Mouse (Mus musculus) neural tube, embryonic 15.5 days (tissue): ENCODE data around the gene Zc2hc1c. TPM values are rescaled to one million over a fixed set of nuclear protein-coding genes. Genes with fewer than 3 reads are reported as not detected.
A peak's percentile ranks its signal among the peaks of the same experiment; 100 is the strongest.

Source experiments
- ATAC-seq: fragments of 200-750 bp; cut with Nextera tagmentation; 2 replicates; pipeline ENCODE4 v1.8.0; 2017; ENCODE audit warnings: mild to moderate bottlenecking, moderate TSS enrichment, moderate library complexity; ENCODE audit not compliant: low FRiP score
- H3K27ac ChIP-seq: fragments of 300-500 bp; sonication (generic); replicated peaks from 2 replicates; pipeline ENCODE4 v1.5.1; 2015; ENCODE audit warnings: mild to moderate bottlenecking, inconsistent platforms
- H3K27me3 ChIP-seq: fragments of 300-500 bp; sonication (generic); replicated peaks from 2 replicates; pipeline ENCODE4 v1.6.1; 2015; ENCODE audit warnings: inconsistent platforms
- H3K36me3 ChIP-seq: fragments of 300-500 bp; sonication (generic); 2 replicates; pipeline ENCODE4 v1.6.1; 2015; ENCODE audit warnings: inconsistent platforms
- H3K4me1 ChIP-seq: fragments of 300-500 bp; sonication (generic); 2 replicates; pipeline ENCODE4 v1.6.1; 2015; ENCODE audit warnings: inconsistent platforms
- H3K4me2 ChIP-seq: fragments of 300-500 bp; sonication (generic); 2 replicates; pipeline ENCODE4 v1.6.1; 2015; ENCODE audit warnings: inconsistent platforms, mild to moderate bottlenecking, moderate library complexity
- H3K4me3 ChIP-seq: fragments of 300-500 bp; sonication (generic); replicated peaks from 2 replicates; pipeline ENCODE4 v1.5.1; 2015; ENCODE audit warnings: mild to moderate bottlenecking, inconsistent platforms
- H3K9ac ChIP-seq: fragments of 300-500 bp; sonication (generic); replicated peaks from 2 replicates; pipeline ENCODE4 v1.6.1; 2015; ENCODE audit warnings: mild to moderate bottlenecking, inconsistent platforms
- H3K9me3 ChIP-seq: fragments of 300-500 bp; sonication (generic); replicated peaks from 2 replicates; pipeline ENCODE4 v1.6.1; 2016; ENCODE audit warnings: inconsistent platforms
- WGBS: fragments of 180-500 bp; shearing (Covaris S2); methylation state at CpG from one replicate; pipeline ENCODE4 v1.1.7; 2015; ENCODE audit warnings: mixed read lengths; 5-methylcytosine and 5-hydroxymethylcytosine counted together
- polyA plus RNA-seq: library from polyadenylated mRNA; unstranded; fragments of >200 nt; fragmentation: Nextera tagmentation; extraction: Ambion mirVana; gene quantifications from 2 replicates; pipeline ENCODE4 v1.2.1, GENCODE M21; 2015

Zc2hc1c gene
- polyA plus RNA-seq, 1 experiment from 2014 or later: 1.4 TPM

- H3K9ac ChIP-seq: no peak overlapping the region
- no peak overlapping the region for H3K4me2 ChIP-seq
- WGBS: 37% methylated on average over 3 of the region's 5 CpGs
- no peaks in the 10 kb centered on the region for H3K9me3 ChIP-seq
- ATAC-seq: no peak
- H3K27ac ChIP-seq: no peak overlapping the region
- no peaks in the 10 kb centered on the region for H3K36me3 ChIP-seq
- 0 out of 2 replicates have a peak, but pooled peaks cover 4% of the 10 kb centered on the region for H3K27me3 ChIP-seq
- H3K4me3 ChIP-seq: no peak overlapping the region
- H3K4me1 ChIP-seq: peaks cover 21% of the 10 kb centered on the region
These were observed 1.4 kb upstream of the Zc2hc1c start for GRCm38 (mm10) chr12:85286941-85287340.

DNA sequence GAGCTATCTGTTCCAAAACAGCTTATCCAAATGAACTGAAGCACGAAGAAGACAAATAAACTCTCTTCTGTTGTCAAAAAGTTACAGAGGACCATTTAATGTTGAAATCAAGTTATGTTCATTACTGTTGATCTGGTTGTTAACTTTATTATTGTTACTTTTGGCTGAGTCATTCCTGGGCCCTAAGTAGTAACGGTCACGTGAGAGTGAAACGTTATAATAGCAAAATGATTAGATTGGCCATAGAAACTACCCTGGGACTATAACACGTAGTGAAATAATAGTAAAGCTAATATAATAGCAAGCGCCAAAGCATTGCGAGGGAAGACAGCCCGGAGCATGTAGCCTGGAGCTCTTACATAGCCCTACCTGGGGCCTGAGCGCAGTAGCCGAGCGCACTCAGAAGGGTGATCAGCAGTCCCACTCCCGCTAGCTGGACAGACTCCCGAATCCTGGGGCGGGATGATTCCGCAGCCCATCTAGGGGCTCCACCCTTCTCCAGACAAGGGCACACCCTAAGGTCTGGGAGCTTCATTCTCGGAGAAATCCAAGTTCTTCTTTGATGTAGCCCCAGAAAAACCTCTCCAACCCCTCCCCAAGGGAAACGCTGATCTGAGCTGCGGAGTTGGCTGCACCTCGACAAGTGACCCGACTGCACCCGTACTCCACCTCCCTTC lies 444 bp upstream of the Zc2hc1c start, which contains the start of gene Acyp1:
TSS of gene Acyp1 (minus strand) at position 630 of the 677 bp plus-strand sequence.
- 8% methylated on average over 21 of the region's 21 CpGs for WGBS
- H3K4me3 ChIP-seq: peak within 1 kb of the TSS; percentile 51
- H3K36me3 ChIP-seq: no peaks in the 10 kb centered on the region
- peaks cover 21% of the 10 kb centered on the region for H3K4me1 ChIP-seq
- peak; percentile 63 for ATAC-seq
- peak within 1 kb of the TSS; percentile 55 for H3K9ac ChIP-seq
- peak within 1 kb of the TSS; percentile 93 for H3K4me2 ChIP-seq
- 0 out of 2 replicates have a peak, but pooled peaks cover 4% of the 10 kb centered on the region for H3K27me3 ChIP-seq
- H3K27ac ChIP-seq: peak within 1 kb of the TSS; percentile 58
- H3K9me3 ChIP-seq: no peaks in the 10 kb centered on the region

GRCm38 (mm10) chr12:85289157-85290000 lies 988 bp downstream of the Zc2hc1c start:
- Histone ChIP-seq H3K36me3 (no peaks in the 10 kb centered on the region), H3K9ac (0 out of 2 replicates have a peak overlapping the region, but pooled peaks have one; percentile 55), H3K4me3 (peak overlapping the region; percentile 51), H3K27me3 (0 out of 2 replicates have a peak, but pooled peaks cover 4% of the 10 kb centered on the region), H3K4me2 (peak overlapping the region; percentile 93), H3K27ac (peak overlapping the region; percentile 58), H3K4me1 (peaks cover 21% of the 10 kb centered on the region), H3K9me3 (no peaks in the 10 kb centered on the region; the same call in 1 of the 2 replicates)
- peak; percentile 14; the same call in 1 of the 2 replicates for ATAC-seq
- WGBS: 56% methylated on average over 24 of the region's 24 CpGs

GRCm38 (mm10) chr12:85290633-85291032 lies 2.2 kb downstream of the Zc2hc1c start:
- no peak for ATAC-seq
- Histone ChIP-seq H3K27me3 (0 out of 2 replicates have a peak, but pooled peaks cover 4% of the 10 kb centered on the region), H3K9me3 (no peaks in the 10 kb centered on the region; the same call in 1 of the 2 replicates), H3K9ac (no peak overlapping the region), H3K4me2 (0 out of 2 replicates have a peak overlapping the region, but pooled peaks have one; percentile 15), H3K4me1 (peaks cover 21% of the 10 kb centered on the region), H3K4me3 (no peak overlapping the region), H3K27ac (no peak overlapping the region), H3K36me3 (no peaks in the 10 kb centered on the region)
- 83% methylated on average over 10 of the region's 10 CpGs for WGBS

GRCm38 (mm10) chr12:85291541-85291940 lies 3.1 kb downstream of the Zc2hc1c start:
- Histone ChIP-seq H3K4me3 (no peak overlapping the region), H3K4me2 (no peak overlapping the region), H3K27ac (no peak overlapping the region), H3K4me1 (peaks cover 21% of the 10 kb centered on the region), H3K27me3 (0 out of 2 replicates have a peak, but pooled peaks cover 4% of the 10 kb centered on the region), H3K9ac (no peak overlapping the region), H3K9me3 (no peaks in the 10 kb centered on the region; the same call in 1 of the 2 replicates), H3K36me3 (no peaks in the 10 kb centered on the region)
- ATAC-seq: no peak

GRCm38 (mm10) chr12:85292288-85292687 lies 3.9 kb downstream of the Zc2hc1c start:
- Histone ChIP-seq H3K9me3 (no peaks in the 10 kb centered on the region; the same call in 1 of the 2 replicates), H3K36me3 (no peaks in the 10 kb centered on the region), H3K27me3 (0 out of 2 replicates have a peak, but pooled peaks cover 4% of the 10 kb centered on the region), H3K27ac (no peak overlapping the region), H3K9ac (no peak overlapping the region), H3K4me3 (no peak overlapping the region), H3K4me2 (no peak overlapping the region), H3K4me1 (peaks cover 21% of the 10 kb centered on the region)
- WGBS: 82% methylated on average over 6 of the region's 6 CpGs
- ATAC-seq: no peak

GRCm38 (mm10) chr12:85292906-85293305 lies 4.5 kb downstream of the Zc2hc1c start:
- no peak overlapping the region for H3K4me2 ChIP-seq
- no peaks in the 10 kb centered on the region for H3K36me3 ChIP-seq
- H3K27ac ChIP-seq: no peak overlapping the region
- 0 out of 2 replicates have a peak, but pooled peaks cover 4% of the 10 kb centered on the region for H3K27me3 ChIP-seq
- no peak for ATAC-seq
- H3K9ac ChIP-seq: no peak overlapping the region
- H3K9me3 ChIP-seq: no peaks in the 10 kb centered on the region; the same call in 1 of the 2 replicates
- H3K4me1 ChIP-seq: peaks cover 22% of the 10 kb centered on the region
- no peak overlapping the region for H3K4me3 ChIP-seq

GRCm38 (mm10) chr12:85295506-85295905 lies 7.1 kb downstream of the Zc2hc1c start:
- ATAC-seq: no peak
- 88% methylated on average over 2 of the region's 2 CpGs for WGBS
- no peak overlapping the region for H3K9ac ChIP-seq
- H3K36me3 ChIP-seq: peaks cover 7% of the 10 kb centered on the region
- H3K27ac ChIP-seq: no peak overlapping the region
- H3K27me3 ChIP-seq: no peaks in the 10 kb centered on the region
- peaks cover 10% of the 10 kb centered on the region for H3K4me1 ChIP-seq
- H3K4me2 ChIP-seq: no peak overlapping the region
- no peaks in the 10 kb centered on the region; the same call in 1 of the 2 replicates for H3K9me3 ChIP-seq
- no peak overlapping the region for H3K4me3 ChIP-seq

GRCm38 (mm10) chr12:85296915-85297314 lies 8.5 kb downstream of the Zc2hc1c start:
- Histone ChIP-seq H3K36me3 (peaks cover 21% of the 10 kb centered on the region), H3K4me3 (no peak overlapping the region), H3K27me3 (no peaks in the 10 kb centered on the region), H3K9me3 (no peaks in the 10 kb centered on the region; the same call in 1 of the 2 replicates), H3K4me2 (no peak overlapping the region), H3K9ac (no peak overlapping the region), H3K27ac (no peak overlapping the region), H3K4me1 (peaks cover 10% of the 10 kb centered on the region)
- no peak for ATAC-seq
- 69% methylated on average over 5 of the region's 5 CpGs for WGBS

DNA sequence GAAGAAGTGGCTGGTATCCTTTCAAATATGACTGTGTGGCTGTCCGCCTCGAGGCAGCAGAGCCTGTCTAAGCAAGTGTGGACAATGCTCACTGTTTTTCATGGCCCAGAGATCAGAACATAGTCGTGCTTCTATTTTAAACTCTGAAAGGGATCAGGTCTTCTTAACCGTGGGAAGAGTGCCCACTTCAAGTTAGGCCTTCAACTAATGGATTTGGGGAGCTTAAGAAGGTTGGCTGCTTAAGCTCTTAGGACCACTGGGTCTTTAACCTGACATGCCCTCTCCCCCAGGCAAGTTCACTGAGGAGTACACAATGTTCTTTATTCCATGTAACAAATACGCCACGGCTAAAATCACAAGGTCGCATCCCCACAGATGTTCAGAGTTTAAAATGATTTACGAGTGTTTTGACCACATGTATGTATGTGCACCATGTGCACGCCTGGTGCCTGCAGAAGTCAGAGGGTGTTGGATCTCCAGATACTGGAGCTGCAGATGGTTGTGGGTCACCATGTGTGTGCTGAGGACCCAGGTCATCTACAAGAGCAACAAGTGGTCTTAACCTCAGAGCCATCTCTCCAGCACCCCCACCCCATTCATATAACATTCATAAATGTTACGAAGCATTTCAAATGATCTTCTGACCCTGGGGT lies 9.1 kb downstream of the Zc2hc1c start:
- H3K4me1 ChIP-seq: peaks cover 10% of the 10 kb centered on the region
- ATAC-seq: no peak
- H3K9me3 ChIP-seq: no peaks in the 10 kb centered on the region; the same call in 1 of the 2 replicates
- no peak overlapping the region for H3K9ac ChIP-seq
- no peaks in the 10 kb centered on the region for H3K27me3 ChIP-seq
- no peak overlapping the region for H3K4me2 ChIP-seq
- H3K4me3 ChIP-seq: no peak overlapping the region
- 74% methylated on average over 10 of the region's 10 CpGs for WGBS
- no peak overlapping the region for H3K27ac ChIP-seq
- peaks cover 26% of the 10 kb centered on the region for H3K36me3 ChIP-seq
